Comparison of ENCODE assay signal across 8 mouse cellular contexts in the genomic region with DNA sequence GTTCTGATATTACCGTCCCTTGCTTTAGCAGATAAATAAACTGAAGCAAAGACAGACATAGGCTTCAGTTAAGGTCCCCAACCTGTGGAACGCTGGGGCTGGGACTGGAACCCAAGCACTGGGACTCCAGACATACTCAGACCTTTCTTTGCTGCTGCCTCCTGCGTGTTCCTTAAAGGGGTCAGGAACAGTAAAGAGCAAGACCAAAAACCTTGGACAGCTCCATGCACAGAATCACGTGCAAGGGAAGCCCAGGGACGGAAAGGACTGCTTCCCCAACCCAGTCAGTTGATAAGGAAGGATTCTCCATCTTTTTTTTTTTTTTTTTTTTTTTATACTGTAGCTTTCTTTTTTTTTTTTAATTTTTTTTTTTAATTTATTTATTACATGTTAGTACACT. TPM values are rescaled to one million over a fixed set of nuclear protein-coding genes. Genes with fewer than 3 reads are reported as not detected.
DNase-seq lines count a peak whose midpoint lies in the region; ATAC-seq and TF ChIP-seq lines count a peak whose summit lies in the region.

No protein-coding gene starts in this region.

- no peaks in the 10 kb centered on the region for H3K27me3 ChIP-seq in kidney, postnatal 0 days (ENCODE audit: insufficient read depth, low read length)
- no peaks in the 10 kb centered on the region for H3K27me3 ChIP-seq in limb, embryonic 12.5 days

- WGBS in kidney, postnatal 0 days: 20% methylated on average over 5 of the region's 5 CpGs
- 23% methylated on average over 5 of the region's 5 CpGs for WGBS in limb, embryonic 12.5 days

- no peaks in the 10 kb centered on the region for H3K9me3 ChIP-seq in kidney, postnatal 0 days (replicated peaks; ENCODE audit: low read length)
- no peaks in the 10 kb centered on the region for H3K9me3 ChIP-seq in limb, embryonic 12.5 days

- no peak for ATAC-seq in kidney, postnatal 0 days (replicated peaks; ENCODE audit: low FRiP score, low read depth)
- no peak for ATAC-seq in limb, embryonic 12.5 days (ENCODE audit: insufficient number of reproducible peaks, insufficient read depth, low FRiP score, low TSS enrichment, low read depth)

- no peak overlapping the region for H3K27ac ChIP-seq in kidney, postnatal 0 days
- H3K27ac ChIP-seq in limb, embryonic 12.5 days: no peak overlapping the region

- H3K4me1 ChIP-seq in kidney, postnatal 0 days (replicated peaks; ENCODE audit: insufficient read depth, low read length): peaks cover 7% of the 10 kb centered on the region
- H3K4me1 ChIP-seq in limb, embryonic 12.5 days (replicated peaks): peaks cover 21% of the 10 kb centered on the region

- no peak for TF ChIP-seq CTCF in kidney, postnatal 0 days (IDR thresholded peaks at IDR 0.05; ENCODE audit: low read depth)

- DNase-seq in embryo, embryonic 10 days (ENCODE audit: low spot score): peak; percentile 44
- DNase-seq in embryo, embryonic 9.5 days (ENCODE audit: extremely low spot score): no peak
- DNase-seq in kidney, postnatal 0 days (ENCODE audit: low spot score): peak; percentile 61
- DNase-seq in kidney, adult 8-10 months: no peak
- DNase-seq in Muller cell, postnatal 12 days (ENCODE audit: inconsistent ontology term): peak; percentile 29
- DNase-seq in urinary bladder, adult 18-20 months (ENCODE audit: low spot score in 2 of 2): no peak
- DNase-seq in lung, postnatal 36 days: no peak

- no peak overlapping the region for H3K9ac ChIP-seq in kidney, postnatal 0 days (ENCODE audit: low read depth, low read length)
- H3K9ac ChIP-seq in limb, embryonic 12.5 days (replicated peaks): no peak overlapping the region

- H3K36me3 ChIP-seq in kidney, postnatal 0 days (ENCODE audit: insufficient read depth, low read length): no peaks in the 10 kb centered on the region
- H3K36me3 ChIP-seq in limb, embryonic 12.5 days: peaks cover 14% of the 10 kb centered on the region; the same call in 1 of the 2 replicates

- no peak overlapping the region for H3K4me3 ChIP-seq in kidney, postnatal 0 days (replicated peaks; ENCODE audit: low read depth, low read length)
- H3K4me3 ChIP-seq in limb, embryonic 12.5 days (replicated peaks): no peak overlapping the region; the same call in 1 of the 2 replicates

- no peak overlapping the region for H3K4me2 ChIP-seq in kidney, postnatal 0 days (ENCODE audit: low read length)
- H3K4me2 ChIP-seq in limb, embryonic 12.5 days: peak overlapping the region; percentile 91

RNA-seq across cellular contexts. Expression of gene Nim1k, which starts 1.1 kb away (rescaled TPM):
- polyA plus RNA-seq in kidney, postnatal 0 days (2015; fragmentation: Nextera tagmentation; extraction: Ambion mirVana): 1.2 and 1.3 TPM in 2 replicates
- polyA plus RNA-seq in limb, embryonic 12.5 days (2016; fragmentation: Nextera tagmentation; extraction: Ambion mirVana): 1.6 and 2.3 TPM in 2 replicates

RNA-seq across cellular contexts. Expression of gene Zfp131, which starts 33.9 kb away (rescaled TPM):
- polyA plus RNA-seq in kidney, postnatal 0 days (2015; fragmentation: Nextera tagmentation; extraction: Ambion mirVana): 27.6 and 29.7 TPM in 2 replicates
- polyA plus RNA-seq in limb, embryonic 12.5 days (2016; fragmentation: Nextera tagmentation; extraction: Ambion mirVana): 48.7 and 50.2 TPM in 2 replicates

Comparison
In these comparisons a context has a peak if more than half of its experiments do, and no peak if none do; other contexts are left out.
1. DNase-seq: peak in embryo, embryonic 10 days (single experiment), kidney, postnatal 0 days (single experiment) and Muller cell, postnatal 12 days (single experiment); none in embryo, embryonic 9.5 days (single experiment), kidney, adult 8-10 months (0 of 2), urinary bladder, adult 18-20 months (0 of 2) and lung, postnatal 36 days (single experiment).